41 mouse cellular contexts compared by ENCODE assay signal in genomic region chr1:21402804-21403203, GRCm38 (mm10). TPM values are rescaled to one million over a fixed set of nuclear protein-coding genes. Genes with fewer than 3 reads are reported as not detected.
DNase-seq lines count a peak whose midpoint lies in the region; ATAC-seq and TF ChIP-seq lines count a peak whose summit lies in the region.
"Had no signal": no experiment of that assay in that cellular context is flagged by ENCODE, and none has a peak within 500 bp of the region (broad histone marks: within the 10 kb centered on the region; RNA-seq: fewer than 3 reads in every experiment).

No protein-coding gene starts in this region.

- H3K36me3 ChIP-seq in heart, postnatal 0 days (replicated peaks; ENCODE audit: control insufficient read depth, insufficient read depth, low read length) = no peaks in the 10 kb centered on the region
- H3K36me3 ChIP-seq: embryonic facial prominence, embryonic 12.5 days; limb, embryonic 13.5 days; midbrain, embryonic 12.5 days; neural tube, embryonic 12.5 days had no signal

- TF ChIP-seq POLR2A in brain, embryonic 14.5 days (IDR thresholded peaks at IDR 0.05; ENCODE audit: borderline replicate concordance, extremely low read depth, insufficient read depth, insufficient read length, poor library complexity, severe bottlenecking) = no peak

- DNase-seq in cerebellum, postnatal 10 days = peak; percentile 41 to 50
- no peak for DNase-seq in cerebellum, adult 8-10 months
- peak; percentile 7 for DNase-seq in heart, postnatal 0 days (ENCODE audit: low spot score)
- DNase-seq in heart, adult 8-10 months (ENCODE audit: low spot score) = no peak
- DNase-seq in kidney, adult 9 months = peak; percentile 2
- no peak for DNase-seq in kidney, postnatal 4 days
- DNase-seq in brain, embryonic 14.5 days (ENCODE audit: low read depth) = peak; percentile 23
- DNase-seq in cerebellum, adult 9-11 months = no peak
- DNase-seq: adrenal gland, adult 2 months; adrenal gland, postnatal 36 days; cerebellum, adult 2 months; embryo, embryonic 11 days; gastrocnemius, postnatal 14 days; kidney, adult 18-20 months; kidney, postnatal 10 days; lung, postnatal 36 days; right cerebral cortex, adult 18-20 months; spleen, adult 18-20 months; thymus, adult 2 months; thymus, postnatal 36 days had no signal

- H3K27me3 ChIP-seq in heart, postnatal 0 days (ENCODE audit: control insufficient read depth, insufficient read depth, low read length) = no peaks in the 10 kb centered on the region
- H3K27me3 ChIP-seq: embryonic facial prominence, embryonic 12.5 days; limb, embryonic 13.5 days; megakaryocyte, embryonic 14.5 days; midbrain, embryonic 12.5 days; neural tube, embryonic 12.5 days had no signal

- no peak overlapping the region for H3K4me3 ChIP-seq in heart, postnatal 0 days (ENCODE audit: low read depth, low read length)
- H3K4me3 ChIP-seq: embryonic facial prominence, embryonic 12.5 days; limb, embryonic 13.5 days; megakaryocyte, embryonic 14.5 days; midbrain, embryonic 12.5 days; myocyte; neural tube, embryonic 12.5 days had no signal

- 25% methylated on average over 8 of the region's 8 CpGs for WGBS in heart, postnatal 0 days

- H3K4me1 ChIP-seq in heart, postnatal 0 days (ENCODE audit: control insufficient read depth, insufficient read depth) = no peaks in the 10 kb centered on the region
- H3K4me1 ChIP-seq: embryonic facial prominence, embryonic 12.5 days; limb, embryonic 13.5 days; megakaryocyte, embryonic 14.5 days; midbrain, embryonic 12.5 days; neural tube, embryonic 12.5 days had no signal

- H3K4me2 ChIP-seq in heart, postnatal 0 days (ENCODE audit: low read depth, low read length) = no peak overlapping the region
- H3K4me2 ChIP-seq: embryonic facial prominence, embryonic 12.5 days; limb, embryonic 13.5 days; liver, embryonic 11.5 days; midbrain, embryonic 12.5 days; neural tube, embryonic 12.5 days had no signal

- TF ChIP-seq CTCF in heart, postnatal 0 days (IDR thresholded peaks at IDR 0.05; ENCODE audit: low read depth) = no peak
- no peak for TF ChIP-seq CTCF in brain, embryonic 14.5 days (IDR thresholded peaks at IDR 0.05; ENCODE audit: borderline replicate concordance, extremely low read depth, insufficient read depth, insufficient read length)

- TF ChIP-seq EP300 in heart, postnatal 0 days (IDR thresholded peaks at IDR 0.05; ENCODE audit: low read depth) = no peak

- H3K27ac ChIP-seq in heart, postnatal 0 days (ENCODE audit: low read depth) = no peak overlapping the region
- H3K27ac ChIP-seq: embryonic facial prominence, embryonic 12.5 days; limb, embryonic 13.5 days; midbrain, embryonic 12.5 days; neural tube, embryonic 12.5 days had no signal

- ATAC-seq in heart, postnatal 0 days (ENCODE audit: insufficient read depth, low read depth) = peak; percentile 47
- ATAC-seq: activated CD4-positive, CD25-positive, alpha-beta regulatory T cell, adult 4 months; forebrain, embryonic 14.5 days; hindbrain, embryonic 16.5 days had no signal

- H3K9ac ChIP-seq in heart, postnatal 0 days (replicated peaks; ENCODE audit: low read depth, low read length) = no peak overlapping the region
- H3K9ac ChIP-seq: embryonic facial prominence, embryonic 12.5 days; limb, embryonic 13.5 days; midbrain, embryonic 12.5 days; neural tube, embryonic 12.5 days had no signal

- H3K9me3 ChIP-seq in heart, postnatal 0 days (replicated peaks; ENCODE audit: control insufficient read depth, low read length) = no peaks in the 10 kb centered on the region
- H3K9me3 ChIP-seq: embryonic facial prominence, embryonic 12.5 days; limb, embryonic 13.5 days; megakaryocyte, embryonic 14.5 days; midbrain, embryonic 12.5 days; neural tube, embryonic 12.5 days had no signal

RNA-seq across cellular contexts. Expression of gene Khdc1b, which starts 19.4 kb away (rescaled TPM):
- not detected in 2 replicates for total RNA-seq in heart, postnatal 0 days (2014; rRNA removed; ENCODE audit: low replicate concordance)
- polyA plus RNA-seq in heart, postnatal 0 days (2015; fragmentation: Nextera tagmentation; extraction: Ambion mirVana) = not detected in 2 replicates
- total RNA-seq in heart, adult 8-10 months (2022) = not detected
- not detected in 2 replicates for polyA plus RNA-seq in brain, embryonic 14.5 days (2012; rRNA removed)
- total RNA-seq: adrenal gland, adult 2 months; adrenal gland, postnatal 36 days; gastrocnemius, postnatal 14 days; granulocyte monocyte progenitor cell, adult 5-6 weeks; layer of hippocampus, postnatal 10 days; left cerebral cortex, adult 18-20 months; left cerebral cortex, postnatal 25 days; midbrain, postnatal 0 days had no signal
- polyA plus RNA-seq: activated CD4-positive, CD25-positive, alpha-beta regulatory T cell, adult 4 months; adrenal gland, adult 2 months; C2C12; cerebellum, adult 2 months; forebrain, embryonic 14.5 days; hindbrain, embryonic 16.5 days; liver, embryonic 11.5 days; liver, embryonic 16.5 days; myocyte; stomach, embryonic 16.5 days had no signal

RNA-seq across cellular contexts. Expression of gene Khdc1c, which starts 34.7 kb away (rescaled TPM):
- total RNA-seq in heart, postnatal 0 days (2014; rRNA removed; ENCODE audit: low replicate concordance) = not detected in 2 replicates
- polyA plus RNA-seq in heart, postnatal 0 days (2015; fragmentation: Nextera tagmentation; extraction: Ambion mirVana) = not detected in 2 replicates
- not detected for total RNA-seq in heart, adult 8-10 months (2022)
- not detected in 2 replicates for polyA plus RNA-seq in brain, embryonic 14.5 days (2012; rRNA removed)
- total RNA-seq: adrenal gland, adult 2 months; adrenal gland, postnatal 36 days; gastrocnemius, postnatal 14 days; granulocyte monocyte progenitor cell, adult 5-6 weeks; layer of hippocampus, postnatal 10 days; left cerebral cortex, adult 18-20 months; left cerebral cortex, postnatal 25 days; midbrain, postnatal 0 days had no signal
- polyA plus RNA-seq: activated CD4-positive, CD25-positive, alpha-beta regulatory T cell, adult 4 months; adrenal gland, adult 2 months; C2C12; cerebellum, adult 2 months; embryonic facial prominence, embryonic 12.5 days; forebrain, embryonic 14.5 days; hindbrain, embryonic 11.5 days; hindbrain, embryonic 16.5 days; intestine, embryonic 14.5 days; limb, embryonic 13.5 days; liver, embryonic 11.5 days; liver, embryonic 16.5 days; lung, embryonic 16.5 days; midbrain, embryonic 12.5 days; midbrain, postnatal 0 days; myocyte; neural tube, embryonic 12.5 days; stomach, embryonic 16.5 days; thymus, adult 2 months had no signal

RNA-seq across cellular contexts. Expression of gene Khdc1a, which starts 53.4 kb away (rescaled TPM):
- total RNA-seq in heart, postnatal 0 days (2014; rRNA removed; ENCODE audit: low replicate concordance) = not detected in 2 replicates
- polyA plus RNA-seq in heart, postnatal 0 days (2015; fragmentation: Nextera tagmentation; extraction: Ambion mirVana) = not detected in 2 replicates
- not detected for total RNA-seq in heart, adult 8-10 months (2022)
- not detected in 2 replicates for polyA plus RNA-seq in brain, embryonic 14.5 days (2012; rRNA removed)
- total RNA-seq: adrenal gland, adult 2 months; adrenal gland, postnatal 36 days; gastrocnemius, postnatal 14 days; granulocyte monocyte progenitor cell, adult 5-6 weeks; layer of hippocampus, postnatal 10 days; left cerebral cortex, adult 18-20 months; left cerebral cortex, postnatal 25 days; midbrain, postnatal 0 days had no signal
- polyA plus RNA-seq: adrenal gland, adult 2 months; C2C12; cerebellum, adult 2 months; embryonic facial prominence, embryonic 12.5 days; forebrain, embryonic 14.5 days; hindbrain, embryonic 11.5 days; hindbrain, embryonic 16.5 days; intestine, embryonic 14.5 days; limb, embryonic 13.5 days; liver, embryonic 11.5 days; liver, embryonic 16.5 days; lung, embryonic 16.5 days; midbrain, embryonic 12.5 days; midbrain, postnatal 0 days; myocyte; neural tube, embryonic 12.5 days; stomach, embryonic 16.5 days had no signal

Comparison
In these comparisons a context has a peak if more than half of its experiments do, and no peak if none do; other contexts are left out.
1. DNase-seq: peak in cerebellum, postnatal 10 days (2 of 2), heart, postnatal 0 days (single experiment), kidney, adult 9 months (single experiment) and brain, embryonic 14.5 days (single experiment); none in cerebellum, adult 8-10 months (single experiment), heart, adult 8-10 months (single experiment), kidney, postnatal 4 days (0 of 2) and cerebellum, adult 9-11 months (single experiment).